Mouse (Mus musculus) kidney, adult 2 months (tissue): ENCODE measurements around the gene Rgs11. TPM values are rescaled to one million over a fixed set of nuclear protein-coding genes. Genes with fewer than 3 reads are reported as not detected.
A peak's percentile ranks its signal among the peaks of the same experiment; 100 is the strongest.

ENCODE experiments used
- DNase-seq: peaks from one replicate; pipeline ENCODE4 v3.0.0; 2021
- H3K27ac ChIP-seq: fragments of 200-500 bp; 2 replicates; pipeline ENCODE4 v1.5.1; 2012; ENCODE audit warnings: low read depth, low read length, control low read depth, inconsistent platforms; ENCODE audit not compliant: insufficient read depth
- H3K27me3 ChIP-seq: fragments of 200-500 bp; replicated peaks from 2 replicates; pipeline ENCODE4 v1.6.1; 2012; ENCODE audit warnings: mild to moderate bottlenecking, moderate library complexity, low read length, inconsistent platforms; ENCODE audit not compliant: control insufficient read depth, insufficient read depth
- H3K36me3 ChIP-seq: fragments of 200-500 bp; 2 replicates; pipeline ENCODE4 v1.6.1; 2012; ENCODE audit warnings: mild to moderate bottlenecking, moderate library complexity, low read length, inconsistent platforms; ENCODE audit not compliant: control insufficient read depth, insufficient read depth
- H3K4me1 ChIP-seq: fragments of 200-500 bp; 2 replicates; pipeline ENCODE4 v1.6.1; 2011; ENCODE audit warnings: low read length; ENCODE audit not compliant: control insufficient read depth, insufficient read depth
- H3K4me3 ChIP-seq: fragments of 200-500 bp; 2 replicates; pipeline ENCODE4 v1.5.1; 2011; ENCODE audit warnings: mild to moderate bottlenecking, low read depth, low read length, control low read depth; ENCODE audit not compliant: insufficient read depth
- CTCF ChIP-seq: fragments of 200-500 bp; conservative IDR thresholded peaks from 2 replicates; pipeline ENCODE4 v1.5.1; 2011; ENCODE audit warnings: low read depth, mild to moderate bottlenecking, control low read depth, low read length, moderate library complexity, mixed read lengths; ENCODE audit not compliant: insufficient read depth, insufficient read length
- POLR2A ChIP-seq: fragments of 200-500 bp; IDR thresholded peaks from one replicate; pipeline ENCODE4 v1.6.1; 2011; ENCODE audit warnings: low read depth, low read length, control low read depth
- WGBS: fragments of 180-500 bp; shearing (Covaris S2); methylation state at CpG from one replicate; pipeline ENCODE4 v1.1.7; 2018; 5-methylcytosine and 5-hydroxymethylcytosine counted together
- polyA plus RNA-seq: library from polyadenylated mRNA; depleted of rRNA; stranded (reverse); fragments of >200 nt; gene quantifications from 2 replicates; pipeline ENCODE4 v1.2.3, GENCODE M21; 2012; rRNA removed

Gene Rgs11
- polyA plus RNA-seq, 1 experiment, result 25.0 TPM

GRCm38 (mm10) chr17:26253399-26253798 is 50.6 kb downstream of the Rgs11 start:
- no peak for TF ChIP-seq POLR2A
- TF ChIP-seq CTCF, result no peak
- 1% methylated on average over 24 of the region's 24 CpGs for WGBS
- DNase-seq, result no peak

GRCm38 (mm10) chr17:26255313-26255712 is 52.6 kb downstream of the Rgs11 start:
- no peak for DNase-seq
- TF ChIP-seq CTCF, result no peak
- Histone ChIP-seq H3K27me3 (no peaks in the 10 kb centered on the region), H3K36me3 (peaks cover 2% of the 10 kb centered on the region), H3K27ac (no peak overlapping the region), H3K4me3 (no peak overlapping the region), H3K4me1 (peaks cover 3% of the 10 kb centered on the region; the same call in 1 of the 2 replicates)
- 94% methylated on average over 7 of the region's 7 CpGs for WGBS

More at GRCm38 (mm10) chr17:26253399-26253798, 50.6 kb downstream of the Rgs11 start:
- peaks cover 3% of the 10 kb centered on the region; the same call in 1 of the 2 replicates for H3K4me1 ChIP-seq
- H3K27ac ChIP-seq, result peak overlapping the region; percentile 84; the same call in 1 of the 2 replicates
- H3K27me3 ChIP-seq, result no peaks in the 10 kb centered on the region
- peak overlapping the region; percentile 79 for H3K4me3 ChIP-seq
- peaks cover 2% of the 10 kb centered on the region; the same call in 1 of the 2 replicates for H3K36me3 ChIP-seq

Other genes with a start within 250 kb of the Rgs11 start
- 24.0 and 31.6 TPM in 2 replicates for gene Capn15, start 217.2 kb upstream of the Rgs11 start, polyA plus RNA-seq
- 454 and 517 TPM in 2 replicates for gene Rab11fip3, start 133.4 kb upstream of the Rgs11 start, polyA plus RNA-seq
- gene Decr2, start 112.6 kb upstream of the Rgs11 start, polyA plus RNA-seq, result 63.0 and 74.9 TPM in 2 replicates
- 36.2 and 45.6 TPM in 2 replicates for gene Nme4, start 107.3 kb upstream of the Rgs11 start, polyA plus RNA-seq
- 431 and 538 TPM in 2 replicates for gene Tmem8, start 89.7 kb upstream of the Rgs11 start, polyA plus RNA-seq
- 130 and 137 TPM in 2 replicates for gene Mrpl28, start 79.5 kb upstream of the Rgs11 start, polyA plus RNA-seq
- 16.3 and 18.5 TPM in 2 replicates for gene Axin1, start 64.3 kb upstream of the Rgs11 start, polyA plus RNA-seq
- gene Pdia2, start 3.9 kb upstream of the Rgs11 start, polyA plus RNA-seq, result 0.20 and 0.37 TPM in 2 replicates
- gene Arhgdig, start 4.8 kb downstream of the Rgs11 start, polyA plus RNA-seq, result 3.4 and 4.4 TPM in 2 replicates
- 112 and 124 TPM in 2 replicates for gene Fam234a, start 41.3 kb downstream of the Rgs11 start, polyA plus RNA-seq
- gene Luc7l, start 49.9 kb downstream of the Rgs11 start, polyA plus RNA-seq, result 16.0 and 17.5 TPM in 2 replicates
- 22.0 and 28.7 TPM in 2 replicates for gene Neurl1b, start 211.9 kb downstream of the Rgs11 start, polyA plus RNA-seq